Mouse (Mus musculus): ENCODE data around the gene Pkd1l1.

- TF ChIP-seq EP300 (IDR thresholded peaks at IDR 0.05; ENCODE audit: insufficient read depth, low read depth, low read length) (no peak), CTCF (IDR thresholded peaks at IDR 0.05; ENCODE audit: low read depth, low read length) (no peak), POLR2A (IDR thresholded peaks at IDR 0.05; ENCODE audit: insufficient read depth, low read length) (no peak)
Measured at GRCm38 (mm10) chr11:8811506-8812100, 161.5 kb downstream of the Pkd1l1 start.

Data from ES-Bruce4 (cell line).